Comparison of ENCODE assay signal across 11 mouse cellular contexts in the genomic region with DNA sequence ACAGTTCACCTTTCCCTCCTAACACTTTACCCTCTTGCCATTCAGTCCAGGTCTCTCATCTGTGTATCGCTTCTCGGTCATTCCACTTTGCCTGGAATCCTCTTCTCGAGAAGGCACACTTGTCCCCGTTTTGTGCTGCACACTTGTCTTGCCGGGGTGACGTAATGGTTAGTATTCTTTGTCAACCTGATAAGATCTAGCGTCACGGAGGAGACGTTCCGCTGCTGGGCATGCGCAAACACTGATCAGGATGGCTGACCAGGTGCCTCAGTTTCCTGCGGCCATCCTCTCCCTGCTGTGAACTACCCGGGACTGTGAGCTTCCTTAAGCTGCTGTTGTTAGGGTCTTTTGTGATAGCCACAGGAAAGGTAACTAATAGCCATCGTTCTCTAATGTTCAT. TPM values are rescaled to one million over a fixed set of nuclear protein-coding genes. Genes with fewer than 3 reads are reported as not detected.
DNase-seq lines count a peak whose midpoint lies in the region; ATAC-seq lines count a peak whose summit lies in the region.
"Had no signal": no experiment of that assay in that cellular context is flagged by ENCODE, and none has a peak within 500 bp of the region (broad histone marks: within the 10 kb centered on the region; RNA-seq: fewer than 3 reads in every experiment).

No protein-coding gene starts in this region.

- peak overlapping the region; percentile 2; the same call in 1 of the 2 replicates for H3K4me2 ChIP-seq in hindbrain, embryonic 16.5 days (ENCODE audit: low read length)
- H3K4me2 ChIP-seq in hindbrain, embryonic 14.5 days (replicated peaks), result no peak overlapping the region
- H3K4me2 ChIP-seq in lung, embryonic 15.5 days, result peak overlapping the region; percentile 31

- DNase-seq in hindbrain, embryonic 14.5 days (ENCODE audit: low spot score), result no peak
- DNase-seq in 416B (ENCODE audit: low read depth), result peak; percentile 18
- DNase-seq in frontal cortex, adult 2 months (ENCODE audit: extremely low spot score in 1 of 2, low spot score in 1 of 2), result no peak
- no peak for DNase-seq in gastrocnemius, adult 8-10 months (ENCODE audit: low spot score in 2 of 2)

- no peaks in the 10 kb centered on the region for H3K4me1 ChIP-seq in hindbrain, embryonic 16.5 days (ENCODE audit: control insufficient read depth, insufficient read depth, low read depth, low read length)
- H3K4me1 ChIP-seq in hindbrain, embryonic 14.5 days (replicated peaks; ENCODE audit: control insufficient read depth, insufficient read depth, low read length), result no peaks in the 10 kb centered on the region
- H3K4me1 ChIP-seq in lung, embryonic 15.5 days, result 0 out of 2 replicates have a peak, but pooled peaks cover 4% of the 10 kb centered on the region

- peaks cover 3% of the 10 kb centered on the region; the same call in 1 of the 2 replicates for H3K9me3 ChIP-seq in hindbrain, embryonic 16.5 days (ENCODE audit: control insufficient read depth, low read length)
- no peaks in the 10 kb centered on the region for H3K9me3 ChIP-seq in hindbrain, embryonic 14.5 days (ENCODE audit: control insufficient read depth, low read length)
- no peaks in the 10 kb centered on the region for H3K9me3 ChIP-seq in lung, embryonic 15.5 days
- H3K9me3 ChIP-seq: G1E; hindbrain, embryonic 10.5 days had no signal

- no peak overlapping the region for H3K4me3 ChIP-seq in hindbrain, embryonic 16.5 days (ENCODE audit: low read length)
- H3K4me3 ChIP-seq in hindbrain, embryonic 14.5 days (replicated peaks; ENCODE audit: low read length), result no peak overlapping the region
- H3K4me3 ChIP-seq in lung, embryonic 15.5 days, result no peak overlapping the region
- H3K4me3 ChIP-seq: hindbrain, embryonic 10.5 days had no signal

- 50% methylated on average over 14 of the region's 14 CpGs for WGBS in hindbrain, embryonic 16.5 days
- WGBS in hindbrain, embryonic 14.5 days, result 64% methylated on average over 14 of the region's 14 CpGs
- WGBS in lung, embryonic 15.5 days, result 30% methylated on average over 14 of the region's 14 CpGs

- H3K36me3 ChIP-seq in hindbrain, embryonic 16.5 days (ENCODE audit: control insufficient read depth, insufficient read depth, low read length), result no peaks in the 10 kb centered on the region
- no peaks in the 10 kb centered on the region for H3K36me3 ChIP-seq in hindbrain, embryonic 14.5 days (replicated peaks; ENCODE audit: control insufficient read depth, insufficient read depth)
- no peaks in the 10 kb centered on the region for H3K36me3 ChIP-seq in lung, embryonic 15.5 days
- H3K36me3 ChIP-seq: G1E; hindbrain, embryonic 10.5 days had no signal

- no peak overlapping the region for H3K27ac ChIP-seq in hindbrain, embryonic 16.5 days (ENCODE audit: low read depth, low read length)
- no peak overlapping the region for H3K27ac ChIP-seq in hindbrain, embryonic 14.5 days
- H3K27ac ChIP-seq in lung, embryonic 15.5 days, result no peak overlapping the region
- H3K27ac ChIP-seq: hindbrain, embryonic 10.5 days had no signal

- no peak for ATAC-seq in hindbrain, embryonic 16.5 days
- no peak for ATAC-seq in hindbrain, embryonic 14.5 days (ENCODE audit: low FRiP score)
- peak; percentile 72 for ATAC-seq in activated CD4-positive, CD25-positive, alpha-beta regulatory T cell, adult 4 months
- no peak for ATAC-seq in lung, embryonic 15.5 days (ENCODE audit: borderline replicate concordance, extremely low read depth, low FRiP score, low TSS enrichment)
- ATAC-seq in megakaryocyte progenitor cell, adult 5-6 weeks (replicated peaks; ENCODE audit: poor library complexity), result no peak
- ATAC-seq: forebrain, embryonic 14.5 days had no signal

- H3K27me3 ChIP-seq in hindbrain, embryonic 16.5 days (replicated peaks; ENCODE audit: control insufficient read depth, insufficient read depth, low read length), result no peaks in the 10 kb centered on the region
- H3K27me3 ChIP-seq in hindbrain, embryonic 14.5 days (ENCODE audit: control insufficient read depth, insufficient read depth, low read length), result no peaks in the 10 kb centered on the region
- 0 out of 2 replicates have a peak, but pooled peaks cover 3% of the 10 kb centered on the region for H3K27me3 ChIP-seq in lung, embryonic 15.5 days

- H3K9ac ChIP-seq in hindbrain, embryonic 16.5 days (ENCODE audit: low read depth, low read length), result no peak overlapping the region
- no peak overlapping the region for H3K9ac ChIP-seq in hindbrain, embryonic 14.5 days
- H3K9ac ChIP-seq in lung, embryonic 15.5 days, result no peak overlapping the region

RNA-seq across cellular contexts. Expression of a gene that starts 17.1 kb away (rescaled TPM):
- 17.3 and 22.1 TPM in 2 replicates for polyA plus RNA-seq in hindbrain, embryonic 16.5 days (2015; fragmentation: Nextera tagmentation; extraction: Ambion mirVana)
- polyA plus RNA-seq in hindbrain, embryonic 14.5 days (2014; fragmentation: Nextera tagmentation; extraction: Ambion mirVana), result 17.1 and 19.1 TPM in 2 replicates
- 10 to 100 TPM; 31.9 to 53.0 TPM for polyA plus RNA-seq in activated CD4-positive, CD25-positive, alpha-beta regulatory T cell, adult 4 months (2017; shearing (Covaris generic))
- 149 and 157 TPM in 2 replicates for polyA plus RNA-seq in lung, embryonic 15.5 days (2015; fragmentation: Nextera tagmentation; extraction: Ambion mirVana)
- polyA plus RNA-seq in frontal cortex, adult 2 months (2012; rRNA removed), result 24.5 and 29.6 TPM in 2 replicates
- under 1 TPM in 3 of 4 experiments, not detected in 1; 0.19 to 0.43 (median 0.39) TPM for total RNA-seq in gastrocnemius, adult 8-10 months (2022)
- 155 and 165 TPM in 2 replicates for total RNA-seq in megakaryocyte progenitor cell, adult 5-6 weeks (2015)
- 221 and 252 TPM in 2 replicates for total RNA-seq in megakaryocyte progenitor cell, adult 5-6 weeks (2017)
